Mouse (Mus musculus) limb, embryonic 11.5 days (tissue): ENCODE results near the gene Nadk. TPM values are rescaled to one million over a fixed set of nuclear protein-coding genes. Genes with fewer than 3 reads are reported as not detected.

Source experiments
- ATAC-seq: fragments of 200-750 bp; cut with Nextera tagmentation; 2 replicates; pipeline ENCODE4 v1.8.0; 2017; ENCODE audit warnings: low read depth; ENCODE audit not compliant: insufficient number of reproducible peaks, low FRiP score, low TSS enrichment
- DNase-seq: peaks from one replicate; pipeline ENCODE4 v3.0.0-alpha.2; 2015; ENCODE audit warnings: low spot score
- H3K27ac ChIP-seq: fragments of 300-500 bp; sonication (generic); replicated peaks from 2 replicates; pipeline ENCODE4 v1.5.1; 2014; ENCODE audit warnings: low read depth, mild to moderate bottlenecking, low read length
- H3K27me3 ChIP-seq: fragments of 300-500 bp; sonication (generic); 2 replicates; pipeline ENCODE4 v1.6.1; 2014; ENCODE audit warnings: mild to moderate bottlenecking, low read length, mixed read lengths; ENCODE audit not compliant: control insufficient read depth, insufficient read depth
- H3K36me3 ChIP-seq: fragments of 300-500 bp; sonication (generic); 2 replicates; pipeline ENCODE4 v1.6.1; 2014; ENCODE audit warnings: mild to moderate bottlenecking, low read length, moderate library complexity, mixed read lengths; ENCODE audit not compliant: control insufficient read depth, insufficient read depth
- H3K4me1 ChIP-seq: fragments of 300-500 bp; sonication (generic); 2 replicates; pipeline ENCODE4 v1.6.1; 2014; ENCODE audit warnings: low read length, mixed read lengths; ENCODE audit not compliant: control insufficient read depth, insufficient read depth
- H3K4me2 ChIP-seq: fragments of 300-500 bp; sonication (generic); 2 replicates; pipeline ENCODE4 v1.6.1; 2014; ENCODE audit warnings: low read depth, mild to moderate bottlenecking, moderate library complexity; ENCODE audit not compliant: severe bottlenecking
- H3K4me3 ChIP-seq: fragments of 300-500 bp; sonication (generic); 2 replicates; pipeline ENCODE4 v1.5.1; 2014; ENCODE audit warnings: low read depth, low read length
- H3K9ac ChIP-seq: fragments of 300-500 bp; sonication (generic); 2 replicates; pipeline ENCODE4 v1.6.1; 2014; ENCODE audit warnings: mild to moderate bottlenecking, low read length
- H3K9me3 ChIP-seq: fragments of 300-500 bp; sonication (generic); 2 replicates; pipeline ENCODE4 v1.6.1; 2016; ENCODE audit warnings: low read length; ENCODE audit not compliant: control insufficient read depth
- WGBS: fragments of 180-500 bp; shearing (Covaris S2); extraction: QIAGEN DNeasy Blood & Tissue Kit; methylation state at CpG from one replicate; pipeline ENCODE4 v1.1.7; 2014; 5-methylcytosine and 5-hydroxymethylcytosine counted together
- polyA plus RNA-seq: library from polyadenylated mRNA; unstranded; fragments of >200 nt; fragmentation: Nextera tagmentation; extraction: Ambion mirVana; gene quantifications from 2 replicates; pipeline ENCODE4 v1.2.1, GENCODE M21; 2014

The Nadk gene
- polyA plus RNA-seq, 1 experiment from 2014 or later: 99.1 TPM

- peak within 1 kb of the TSS; percentile 92 for H3K4me3 ChIP-seq
- DNase-seq: peak; percentile 98
- peak within 1 kb of the TSS; percentile 99 for H3K27ac ChIP-seq
- no peaks in the 10 kb centered on the region for H3K9me3 ChIP-seq
- peak within 1 kb of the TSS; percentile 95 for H3K9ac ChIP-seq
- H3K4me2 ChIP-seq: peak within 1 kb of the TSS; percentile 93
- no peaks in the 10 kb centered on the region for H3K27me3 ChIP-seq
- ATAC-seq: peak; percentile 94
- H3K36me3 ChIP-seq: no peaks in the 10 kb centered on the region
- under 1% methylated on average over 65 of the region's 65 CpGs for WGBS
- H3K4me1 ChIP-seq: peaks cover 7% of the 10 kb centered on the region
Measured at GRCm38 (mm10) chr4:155601091-155601996, 39.2 kb downstream of the Nadk start, which contains the start of gene Slc35e2. TSS of gene Slc35e2 (plus strand) at chr4:155601416.

- no peaks in the 10 kb centered on the region for H3K9me3 ChIP-seq
- H3K27me3 ChIP-seq: no peaks in the 10 kb centered on the region
- peak overlapping the region; percentile 99 for H3K27ac ChIP-seq
- no peaks in the 10 kb centered on the region for H3K36me3 ChIP-seq
- DNase-seq (no peak), ATAC-seq (peak; percentile 41)
- 1% methylated on average over 30 of the region's 31 CpGs for WGBS
- peaks cover 7% of the 10 kb centered on the region for H3K4me1 ChIP-seq
- H3K9ac ChIP-seq: peak overlapping the region; percentile 95
- peak overlapping the region; percentile 92 for H3K4me3 ChIP-seq
- peak overlapping the region; percentile 93 for H3K4me2 ChIP-seq
Measured at GRCm38 (mm10) chr4:155601997-155602456, 39.8 kb downstream of the Nadk start.

- Histone ChIP-seq H3K4me3 (peak overlapping the region; percentile 92), H3K36me3 (no peaks in the 10 kb centered on the region), H3K4me1 (peaks cover 7% of the 10 kb centered on the region), H3K9ac (no peak overlapping the region), H3K27me3 (no peaks in the 10 kb centered on the region), H3K4me2 (0 out of 2 replicates have a peak overlapping the region, but pooled peaks have one; percentile 93), H3K27ac (no peak overlapping the region), H3K9me3 (no peaks in the 10 kb centered on the region)
- 97% methylated on average over 1 of the region's 1 CpGs for WGBS
- DNase-seq (no peak), ATAC-seq (no peak)
Measured at GRCm38 (mm10) chr4:155602753-155603152, 40.6 kb downstream of the Nadk start.

GRCm38 (mm10) chr4:155603801-155604200, 41.6 kb downstream of the Nadk start:
- no peak for ATAC-seq
- no peak overlapping the region for H3K9ac ChIP-seq
- H3K9me3 ChIP-seq: no peaks in the 10 kb centered on the region
- 93% methylated on average over 6 of the region's 6 CpGs for WGBS
- no peaks in the 10 kb centered on the region for H3K36me3 ChIP-seq
- no peak overlapping the region for H3K4me3 ChIP-seq
- no peak overlapping the region for H3K4me2 ChIP-seq
- H3K27ac ChIP-seq: no peak overlapping the region
- no peak for DNase-seq
- H3K4me1 ChIP-seq: peaks cover 7% of the 10 kb centered on the region
- H3K27me3 ChIP-seq: no peaks in the 10 kb centered on the region

- Histone ChIP-seq H3K9me3 (no peaks in the 10 kb centered on the region), H3K9ac (no peak overlapping the region), H3K4me3 (no peak overlapping the region), H3K4me2 (no peak overlapping the region), H3K27ac (no peak overlapping the region), H3K36me3 (peaks cover 2% of the 10 kb centered on the region; the same call in 1 of the 2 replicates), H3K27me3 (no peaks in the 10 kb centered on the region), H3K4me1 (peaks cover 7% of the 10 kb centered on the region)
- DNase-seq (no peak), ATAC-seq (no peak)
- 89% methylated on average over 4 of the region's 4 CpGs for WGBS
Measured at GRCm38 (mm10) chr4:155605132-155605531, 43.0 kb downstream of the Nadk start.

GRCm38 (mm10) chr4:155606825-155607224, 44.6 kb downstream of the Nadk start:
- no peak for ATAC-seq

GRCm38 (mm10) chr4:155611860-155612259, 49.7 kb downstream of the Nadk start:
- Histone ChIP-seq H3K4me3 (no peak overlapping the region), H3K4me1 (no peaks in the 10 kb centered on the region), H3K36me3 (peaks cover 14% of the 10 kb centered on the region), H3K9me3 (no peaks in the 10 kb centered on the region), H3K9ac (no peak overlapping the region), H3K27ac (no peak overlapping the region), H3K4me2 (no peak overlapping the region), H3K27me3 (no peaks in the 10 kb centered on the region)
- DNase-seq: no peak
- 92% methylated on average over 3 of the region's 3 CpGs for WGBS
- no peak for ATAC-seq

More at GRCm38 (mm10) chr4:155606825-155607224, 44.6 kb downstream of the Nadk start:
- H3K4me1 ChIP-seq: peaks cover 7% of the 10 kb centered on the region
- H3K36me3 ChIP-seq: peaks cover 2% of the 10 kb centered on the region; the same call in 1 of the 2 replicates
- no peaks in the 10 kb centered on the region for H3K9me3 ChIP-seq
- no peak overlapping the region for H3K4me2 ChIP-seq
- WGBS: 86% methylated on average over 2 of the region's 2 CpGs
- H3K27me3 ChIP-seq: no peaks in the 10 kb centered on the region
- H3K27ac ChIP-seq: no peak overlapping the region
- H3K4me3 ChIP-seq: no peak overlapping the region
- DNase-seq: no peak
- H3K9ac ChIP-seq: no peak overlapping the region

- no peaks in the 10 kb centered on the region for H3K4me1 ChIP-seq
- DNase-seq: no peak
- 98% methylated on average over 3 of the region's 3 CpGs for WGBS
- ATAC-seq: no peak
- no peaks in the 10 kb centered on the region for H3K27me3 ChIP-seq
- no peak overlapping the region for H3K9ac ChIP-seq
- peaks cover 14% of the 10 kb centered on the region for H3K36me3 ChIP-seq
- H3K4me3 ChIP-seq: no peak overlapping the region
- H3K27ac ChIP-seq: no peak overlapping the region
- no peaks in the 10 kb centered on the region for H3K9me3 ChIP-seq
- no peak overlapping the region for H3K4me2 ChIP-seq
Measured at GRCm38 (mm10) chr4:155613264-155613663, 51.1 kb downstream of the Nadk start.
